Mouse (Mus musculus): ENCODE measurements at regions not wholly inside any gene's neighbourhood (a gene's known extent, or its start where the extent isn't known, plus 50 kb on each side); places are given as distances from the start of the nearest gene placed in this dataset.
A peak's percentile ranks its signal among the peaks of the same experiment; 100 is the strongest.

DNA sequence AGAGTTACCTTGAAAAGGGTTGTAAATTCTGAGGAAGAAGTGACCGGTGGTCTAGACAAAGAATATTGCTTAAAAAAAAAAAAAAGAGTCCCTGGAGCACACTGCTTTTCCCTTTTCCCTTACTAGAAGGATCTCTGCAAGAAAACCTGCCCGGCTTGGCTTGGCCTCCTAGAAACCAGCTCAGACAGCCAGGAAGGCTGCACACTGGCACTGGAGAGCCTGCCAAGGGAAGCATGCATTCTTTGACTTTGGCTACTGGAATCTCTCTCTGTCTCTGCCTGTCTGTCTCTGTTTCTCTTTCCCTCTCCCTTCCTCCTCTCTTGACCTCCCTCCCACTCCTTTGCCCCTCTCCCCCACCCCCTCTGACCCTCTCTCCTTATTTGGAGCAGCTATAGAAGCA, 71.1 kb upstream of the Lgalsl start:
- no peaks in the 10 kb centered on the region; the same call in 1 of the 2 replicates for H3K27me3 ChIP-seq (ENCODE audit: control insufficient read depth, insufficient read depth, low read depth, low read length)
- H3K4me2 ChIP-seq (ENCODE audit: low read depth, low read length): no peak overlapping the region
- no peaks in the 10 kb centered on the region for H3K9me3 ChIP-seq (replicated peaks; ENCODE audit: control insufficient read depth, low read length)
- no peak for ATAC-seq (ENCODE audit: low read depth)
- no peak overlapping the region for H3K4me3 ChIP-seq (ENCODE audit: low read depth, low read length)
- 45% methylated on average over 2 of the region's 2 CpGs for WGBS (ENCODE audit: insufficient replicate concordance)
- H3K36me3 ChIP-seq (ENCODE audit: control insufficient read depth, insufficient read depth): no peaks in the 10 kb centered on the region
- no peak overlapping the region for H3K9ac ChIP-seq (ENCODE audit: low read depth, low read length)
- no peaks in the 10 kb centered on the region for H3K4me1 ChIP-seq (ENCODE audit: control insufficient read depth, low read depth, low read length)
- H3K27ac ChIP-seq (ENCODE audit: low read length): no peak overlapping the region

- Histone ChIP-seq H3K27me3 (ENCODE audit: control insufficient read depth, insufficient read depth, low read depth, low read length) (no peaks in the 10 kb centered on the region; the same call in 1 of the 2 replicates), H3K36me3 (ENCODE audit: control insufficient read depth, insufficient read depth) (no peaks in the 10 kb centered on the region), H3K9ac (ENCODE audit: low read depth, low read length) (no peak overlapping the region), H3K9me3 (replicated peaks; ENCODE audit: control insufficient read depth, low read length) (no peaks in the 10 kb centered on the region), H3K4me1 (ENCODE audit: control insufficient read depth, low read depth, low read length) (no peaks in the 10 kb centered on the region), H3K4me2 (ENCODE audit: low read depth, low read length) (no peak overlapping the region), H3K27ac (ENCODE audit: low read length) (no peak overlapping the region), H3K4me3 (ENCODE audit: low read depth, low read length) (no peak overlapping the region)
- 62% methylated on average over 8 of the region's 8 CpGs for WGBS (ENCODE audit: insufficient replicate concordance)
- ATAC-seq (ENCODE audit: low read depth): no peak
Measured at GRCm38 (mm10) chr11:20902910-20903309, 72.1 kb upstream of the Lgalsl start.

- Histone ChIP-seq H3K4me1 (ENCODE audit: control insufficient read depth, low read depth, low read length) (no peaks in the 10 kb centered on the region), H3K36me3 (ENCODE audit: control insufficient read depth, insufficient read depth) (no peaks in the 10 kb centered on the region), H3K27ac (ENCODE audit: low read length) (no peak overlapping the region), H3K4me3 (ENCODE audit: low read depth, low read length) (no peak overlapping the region), H3K27me3 (ENCODE audit: control insufficient read depth, insufficient read depth, low read depth, low read length) (no peaks in the 10 kb centered on the region; the same call in 1 of the 2 replicates), H3K9ac (ENCODE audit: low read depth, low read length) (no peak overlapping the region), H3K4me2 (ENCODE audit: low read depth, low read length) (no peak overlapping the region), H3K9me3 (replicated peaks; ENCODE audit: control insufficient read depth, low read length) (no peaks in the 10 kb centered on the region)
- 51% methylated on average over 3 of the region's 3 CpGs for WGBS (ENCODE audit: insufficient replicate concordance)
- no peak for ATAC-seq (ENCODE audit: low read depth)
Measured at GRCm38 (mm10) chr11:20907996-20908395, 77.1 kb upstream of the Lgalsl start.

- Histone ChIP-seq H3K4me1 (ENCODE audit: control insufficient read depth, low read depth, low read length) (peaks cover under 1% of the 10 kb centered on the region), H3K36me3 (ENCODE audit: control insufficient read depth, insufficient read depth) (no peaks in the 10 kb centered on the region), H3K4me3 (ENCODE audit: low read depth, low read length) (no peak overlapping the region), H3K27me3 (ENCODE audit: control insufficient read depth, insufficient read depth, low read depth, low read length) (no peaks in the 10 kb centered on the region; the same call in 1 of the 2 replicates), H3K9me3 (replicated peaks; ENCODE audit: control insufficient read depth, low read length) (no peaks in the 10 kb centered on the region), H3K27ac (ENCODE audit: low read length) (no peak overlapping the region), H3K9ac (ENCODE audit: low read depth, low read length) (no peak overlapping the region), H3K4me2 (ENCODE audit: low read depth, low read length) (no peak overlapping the region)
- WGBS (ENCODE audit: insufficient replicate concordance): 58% methylated on average over 4 of the region's 4 CpGs
- no peak for ATAC-seq (ENCODE audit: low read depth)
Measured at GRCm38 (mm10) chr11:20908471-20908870, 77.6 kb upstream of the Lgalsl start.

DNA sequence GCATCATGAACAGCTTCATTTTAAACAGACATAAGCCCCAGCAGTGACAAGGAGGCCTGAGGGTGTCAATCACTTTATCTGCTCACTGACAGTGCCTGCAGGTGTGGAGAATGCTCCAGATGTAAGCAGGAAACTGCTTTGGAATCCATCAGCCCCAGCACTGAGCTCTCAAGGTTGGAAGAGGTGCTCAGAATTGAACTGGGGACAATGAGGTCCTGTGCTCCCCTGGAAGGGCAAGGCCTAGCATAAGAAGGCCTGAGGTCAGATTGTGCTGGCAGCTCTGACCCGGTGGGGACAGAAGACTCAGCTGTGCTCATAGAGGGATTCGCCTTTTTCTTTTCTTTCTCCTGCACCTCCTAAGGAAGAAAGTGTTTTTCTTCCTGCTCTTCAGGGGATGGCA, 82.2 kb upstream of the Lgalsl start:
- WGBS (ENCODE audit: insufficient replicate concordance): 89% methylated on average over 2 of the region's 2 CpGs
- Histone ChIP-seq H3K27me3 (ENCODE audit: control insufficient read depth, insufficient read depth, low read depth, low read length) (no peaks in the 10 kb centered on the region), H3K36me3 (ENCODE audit: control insufficient read depth, insufficient read depth) (no peaks in the 10 kb centered on the region), H3K27ac (ENCODE audit: low read length) (no peak overlapping the region), H3K4me3 (ENCODE audit: low read depth, low read length) (no peak overlapping the region), H3K4me1 (ENCODE audit: control insufficient read depth, low read depth, low read length) (peaks cover 42% of the 10 kb centered on the region), H3K4me2 (ENCODE audit: low read depth, low read length) (no peak overlapping the region), H3K9me3 (replicated peaks; ENCODE audit: control insufficient read depth, low read length) (no peaks in the 10 kb centered on the region), H3K9ac (ENCODE audit: low read depth, low read length) (no peak overlapping the region)
- ATAC-seq (ENCODE audit: low read depth): no peak

- Histone ChIP-seq H3K27ac (ENCODE audit: low read length) (no peak overlapping the region; the same call in 1 of the 2 replicates), H3K9ac (ENCODE audit: low read depth, low read length) (peak overlapping the region; percentile 1; the same call in 1 of the 2 replicates), H3K4me2 (ENCODE audit: low read depth, low read length) (peak overlapping the region; percentile 7; the same call in 1 of the 2 replicates), H3K27me3 (ENCODE audit: control insufficient read depth, insufficient read depth, low read depth, low read length) (no peaks in the 10 kb centered on the region), H3K4me1 (ENCODE audit: control insufficient read depth, low read depth, low read length) (peaks cover 44% of the 10 kb centered on the region), H3K36me3 (ENCODE audit: control insufficient read depth, insufficient read depth) (no peaks in the 10 kb centered on the region), H3K4me3 (ENCODE audit: low read depth, low read length) (no peak overlapping the region), H3K9me3 (replicated peaks; ENCODE audit: control insufficient read depth, low read length) (no peaks in the 10 kb centered on the region)
- 16% methylated on average over 8 of the region's 8 CpGs for WGBS (ENCODE audit: insufficient replicate concordance)
- ATAC-seq (ENCODE audit: low read depth): no peak
Measured at GRCm38 (mm10) chr11:20913598-20914296, 82.9 kb upstream of the Lgalsl start.

DNA sequence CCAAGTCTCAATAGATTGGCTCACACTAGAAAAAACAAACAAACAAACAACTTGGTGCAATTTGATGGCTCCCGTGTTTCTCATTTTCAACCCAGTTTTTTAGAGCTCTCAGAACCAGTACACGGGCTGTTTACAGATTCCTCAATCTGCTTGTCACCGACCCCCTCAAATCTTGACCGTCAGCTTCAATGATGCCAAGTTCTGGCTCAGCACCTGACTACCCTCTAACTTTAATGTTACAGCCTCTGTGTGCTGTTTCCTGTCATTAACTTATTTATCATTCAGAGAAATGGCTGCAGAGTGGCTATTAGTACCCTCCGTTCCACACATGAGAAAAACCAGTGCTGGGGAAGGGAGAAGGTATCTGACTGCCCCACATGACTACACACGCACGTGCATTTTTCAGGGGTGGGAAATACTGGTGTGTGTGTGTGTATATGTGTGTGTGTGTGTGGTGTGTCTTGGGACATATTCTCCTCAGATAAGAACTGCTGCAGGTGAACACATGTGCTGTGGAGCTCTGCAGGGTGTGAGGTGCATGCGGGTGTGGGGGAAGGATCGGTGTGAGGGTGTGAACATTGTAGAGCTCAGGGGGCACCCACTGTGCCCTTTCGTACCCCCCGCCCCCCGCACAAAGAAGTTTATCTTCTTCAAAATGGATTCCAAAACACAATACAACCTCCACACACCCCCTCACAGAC, 83.6 kb upstream of the Lgalsl start:
- 33% methylated on average over 12 of the region's 12 CpGs for WGBS (ENCODE audit: insufficient replicate concordance)

DNA sequence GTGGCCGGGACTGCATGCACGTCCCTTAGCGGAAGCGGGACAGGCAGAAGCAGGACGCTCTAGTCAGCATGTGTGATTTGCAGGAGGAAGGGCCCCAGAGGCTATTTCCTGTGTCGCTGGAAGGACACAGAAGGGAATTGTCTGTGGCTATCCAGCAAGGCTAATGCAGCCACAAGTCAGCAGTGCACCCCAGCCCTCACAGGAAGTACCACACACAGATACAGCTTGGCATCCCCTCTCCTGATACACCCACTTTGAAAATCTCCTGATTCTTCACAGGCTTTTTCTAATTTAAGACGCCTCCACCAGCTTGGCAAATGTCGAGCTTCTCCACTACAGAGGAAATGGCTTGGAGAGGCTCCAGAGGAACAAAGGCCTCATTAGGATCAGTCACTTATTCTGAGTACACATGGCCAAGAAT, 84.3 kb upstream of the Lgalsl start:
- Histone ChIP-seq H3K4me3 (ENCODE audit: low read depth, low read length) (no peak overlapping the region), H3K4me1 (ENCODE audit: control insufficient read depth, low read depth, low read length) (peaks cover 44% of the 10 kb centered on the region), H3K27ac (ENCODE audit: low read length) (peak overlapping the region; percentile 99), H3K9ac (ENCODE audit: low read depth, low read length) (peak overlapping the region; percentile 27; the same call in 1 of the 2 replicates), H3K36me3 (ENCODE audit: control insufficient read depth, insufficient read depth) (no peaks in the 10 kb centered on the region), H3K4me2 (ENCODE audit: low read depth, low read length) (peak overlapping the region; percentile 7; the same call in 1 of the 2 replicates), H3K9me3 (replicated peaks; ENCODE audit: control insufficient read depth, low read length) (no peaks in the 10 kb centered on the region), H3K27me3 (ENCODE audit: control insufficient read depth, insufficient read depth, low read depth, low read length) (no peaks in the 10 kb centered on the region)
- 0 out of 2 replicates have a peak, but pooled peaks have one; percentile 1 for ATAC-seq (ENCODE audit: low read depth)
- 23% methylated on average over 8 of the region's 8 CpGs for WGBS (ENCODE audit: insufficient replicate concordance)

More for the DNA sequence above, 83.6 kb upstream of the Lgalsl start:
- Histone ChIP-seq H3K9ac (ENCODE audit: low read depth, low read length) (peak overlapping the region; percentile 4; the same call in 1 of the 2 replicates), H3K9me3 (replicated peaks; ENCODE audit: control insufficient read depth, low read length) (no peaks in the 10 kb centered on the region), H3K27ac (ENCODE audit: low read length) (peak overlapping the region; percentile 99), H3K4me1 (ENCODE audit: control insufficient read depth, low read depth, low read length) (peaks cover 44% of the 10 kb centered on the region), H3K4me2 (ENCODE audit: low read depth, low read length) (peak overlapping the region; percentile 7; the same call in 1 of the 2 replicates), H3K4me3 (ENCODE audit: low read depth, low read length) (no peak overlapping the region), H3K27me3 (ENCODE audit: control insufficient read depth, insufficient read depth, low read depth, low read length) (no peaks in the 10 kb centered on the region), H3K36me3 (ENCODE audit: control insufficient read depth, insufficient read depth) (no peaks in the 10 kb centered on the region)
- ATAC-seq (ENCODE audit: low read depth): no peak
